Mouse (Mus musculus) kidney, embryonic 16.5 days (tissue): Measurements from ENCODE around the gene Rccd1. TPM values are rescaled to one million over a fixed set of nuclear protein-coding genes. Genes with fewer than 3 reads are reported as not detected.

Source experiments
- ATAC-seq: fragments of 200-750 bp; cut with Nextera tagmentation; 2 replicates; pipeline ENCODE4 v1.8.0; 2017; ENCODE audit warnings: moderate TSS enrichment; ENCODE audit not compliant: low FRiP score, low TSS enrichment
- H3K27ac ChIP-seq: fragments of 300-500 bp; sonication (generic); 2 replicates; pipeline ENCODE4 v1.5.1; 2014; ENCODE audit warnings: low read length
- H3K27me3 ChIP-seq: fragments of 300-500 bp; sonication (generic); 2 replicates; pipeline ENCODE4 v1.6.1; 2014; ENCODE audit warnings: low read length, control low read depth, mixed read lengths; ENCODE audit not compliant: insufficient read depth
- H3K36me3 ChIP-seq: fragments of 300-500 bp; sonication (generic); 2 replicates; pipeline ENCODE4 v1.6.1; 2014; ENCODE audit warnings: low read length, control low read depth, mixed read lengths; ENCODE audit not compliant: insufficient read depth
- H3K4me1 ChIP-seq: fragments of 300-500 bp; sonication (generic); 2 replicates; pipeline ENCODE4 v1.6.1; 2014; ENCODE audit warnings: low read length, control low read depth, mixed read lengths; ENCODE audit not compliant: insufficient read depth
- H3K4me2 ChIP-seq: fragments of 300-500 bp; sonication (generic); replicated peaks from 2 replicates; pipeline ENCODE4 v1.6.1; 2014; ENCODE audit warnings: low read depth, low read length
- H3K4me3 ChIP-seq: fragments of 300-500 bp; sonication (generic); 2 replicates; pipeline ENCODE4 v1.5.1; 2014; ENCODE audit warnings: mild to moderate bottlenecking, low read length
- H3K9ac ChIP-seq: fragments of 300-500 bp; sonication (generic); replicated peaks from 2 replicates; pipeline ENCODE4 v1.6.1; 2014; ENCODE audit warnings: low read length
- H3K9me3 ChIP-seq: fragments of 300-500 bp; sonication (generic); 2 replicates; pipeline ENCODE4 v1.6.1; 2016; ENCODE audit warnings: low read length, control low read depth
- WGBS: fragments of 180-500 bp; shearing (Covaris S2); extraction: QIAGEN DNeasy Blood & Tissue Kit; methylation state at CpG from one replicate; pipeline ENCODE4 v1.1.7; 2014; 5-methylcytosine and 5-hydroxymethylcytosine counted together
- polyA plus RNA-seq: library from polyadenylated mRNA; unstranded; fragments of >200 nt; fragmentation: Nextera tagmentation; extraction: Ambion mirVana; gene quantifications from 2 replicates; pipeline ENCODE4 v1.2.1, GENCODE M21; 2015

Gene Rccd1
- polyA plus RNA-seq, 1 experiment from 2014 or later = 7.8 TPM

- Histone ChIP-seq H3K27ac (no peak overlapping the region), H3K36me3 (no peaks in the 10 kb centered on the region), H3K4me2 (no peak overlapping the region), H3K27me3 (no peaks in the 10 kb centered on the region), H3K9ac (no peak overlapping the region), H3K4me1 (peaks cover 7% of the 10 kb centered on the region; the same call in 1 of the 2 replicates), H3K9me3 (no peaks in the 10 kb centered on the region), H3K4me3 (no peak overlapping the region)
- 73% methylated on average over 2 of the region's 2 CpGs for WGBS
- ATAC-seq = no peak
Observed at GRCm38 (mm10) chr7:80255981-80256380, 68.3 kb downstream of the Rccd1 start.

DNA sequence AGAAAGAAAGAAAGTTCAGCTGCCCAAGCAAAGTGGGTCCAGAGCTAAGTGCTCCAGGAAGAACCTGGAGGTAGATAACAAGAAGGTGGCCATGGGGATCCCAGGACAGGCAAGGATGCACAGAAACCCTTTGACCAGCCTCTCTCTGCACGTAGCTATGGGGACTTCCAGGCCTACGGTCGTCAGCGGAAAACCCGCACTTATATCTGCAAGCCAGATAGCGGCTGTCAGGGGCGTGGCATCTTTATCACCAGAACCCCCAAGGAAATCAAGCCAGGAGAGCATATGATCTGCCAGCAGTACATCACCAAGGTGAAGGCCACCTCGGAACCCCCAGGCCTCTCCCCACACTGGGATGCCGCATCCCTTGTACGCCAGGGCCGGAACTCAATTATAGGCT is 71.4 kb downstream of the Rccd1 start:
- no peak for ATAC-seq
- WGBS = 84% methylated on average over 11 of the region's 11 CpGs
- H3K27ac ChIP-seq = no peak overlapping the region
- H3K4me2 ChIP-seq = no peak overlapping the region
- no peaks in the 10 kb centered on the region for H3K4me1 ChIP-seq
- no peaks in the 10 kb centered on the region for H3K36me3 ChIP-seq
- no peak overlapping the region for H3K9ac ChIP-seq
- no peak overlapping the region for H3K4me3 ChIP-seq
- no peaks in the 10 kb centered on the region for H3K9me3 ChIP-seq
- H3K27me3 ChIP-seq = no peaks in the 10 kb centered on the region

DNA sequence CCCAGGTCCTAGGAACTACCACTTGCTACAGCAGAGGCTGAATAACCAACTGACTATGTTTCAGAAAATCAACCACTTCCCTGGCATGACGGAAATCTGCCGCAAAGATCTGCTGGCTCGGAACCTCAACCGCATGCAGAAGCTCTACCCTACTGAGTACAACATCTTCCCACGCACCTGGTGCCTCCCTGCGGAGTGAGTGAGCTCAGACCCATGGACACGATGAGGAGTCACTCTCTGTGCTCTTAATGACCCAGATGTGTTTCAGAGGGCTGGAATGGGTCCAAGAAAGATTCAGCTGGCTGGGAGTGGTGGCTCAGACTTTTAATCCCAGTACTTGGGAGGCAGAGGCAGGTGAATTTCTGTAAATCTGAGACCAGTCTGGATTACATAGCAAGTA is 71.8 kb downstream of the Rccd1 start:
- Histone ChIP-seq H3K27me3 (no peaks in the 10 kb centered on the region), H3K9ac (no peak overlapping the region), H3K36me3 (no peaks in the 10 kb centered on the region), H3K27ac (no peak overlapping the region), H3K4me2 (no peak overlapping the region), H3K4me1 (no peaks in the 10 kb centered on the region), H3K9me3 (no peaks in the 10 kb centered on the region), H3K4me3 (no peak overlapping the region)
- ATAC-seq = no peak
- WGBS = 83% methylated on average over 7 of the region's 7 CpGs

DNA sequence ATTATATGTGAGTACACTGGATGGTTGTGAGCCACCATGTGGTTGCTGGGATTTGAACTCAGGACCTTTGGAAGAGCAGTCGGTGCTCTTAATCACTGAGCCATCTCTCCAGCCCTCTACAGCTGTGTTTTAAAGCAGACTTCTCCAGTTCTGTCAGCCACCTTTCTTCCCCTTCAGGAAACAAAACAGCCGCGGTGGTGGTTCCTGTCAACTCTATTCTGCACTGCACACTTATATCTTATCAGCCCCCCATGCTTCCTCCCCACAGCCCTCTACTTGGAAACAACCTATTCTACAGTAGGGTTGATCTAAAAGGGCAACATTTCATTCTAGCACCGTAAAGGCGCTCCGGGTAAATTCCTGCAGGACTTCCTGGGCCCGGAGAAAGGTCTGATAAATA is 77.4 kb downstream of the Rccd1 start:
- no peak overlapping the region for H3K27ac ChIP-seq
- no peaks in the 10 kb centered on the region for H3K27me3 ChIP-seq
- ATAC-seq = no peak
- H3K4me3 ChIP-seq = peak overlapping the region; percentile 69
- no peaks in the 10 kb centered on the region for H3K36me3 ChIP-seq
- 0 out of 2 replicates have a peak, but pooled peaks cover 2% of the 10 kb centered on the region for H3K4me1 ChIP-seq
- H3K9me3 ChIP-seq = no peaks in the 10 kb centered on the region; the same call in 1 of the 2 replicates
- peak overlapping the region; percentile 87 for H3K9ac ChIP-seq
- WGBS = 60% methylated on average over 7 of the region's 7 CpGs
- H3K4me2 ChIP-seq = peak overlapping the region; percentile 69

- Histone ChIP-seq H3K4me3 (peak within 1 kb of the TSS; percentile 69), H3K9me3 (no peaks in the 10 kb centered on the region; the same call in 1 of the 2 replicates), H3K27ac (peak within 1 kb of the TSS; percentile 79), H3K9ac (peak within 1 kb of the TSS; percentile 87), H3K27me3 (no peaks in the 10 kb centered on the region), H3K4me2 (peak within 1 kb of the TSS; percentile 69), H3K4me1 (0 out of 2 replicates have a peak, but pooled peaks cover 2% of the 10 kb centered on the region), H3K36me3 (peaks cover 1% of the 10 kb centered on the region; the same call in 1 of the 2 replicates)
- WGBS = under 1% methylated on average over 48 of the region's 48 CpGs
- peak; percentile 98 for ATAC-seq
Observed at GRCm38 (mm10) chr7:80246148-80246721, 78.0 kb downstream of the Rccd1 start, which contains the start of gene Ttll13. Ttll13 (plus strand) TSS chr7:80246376.

DNA sequence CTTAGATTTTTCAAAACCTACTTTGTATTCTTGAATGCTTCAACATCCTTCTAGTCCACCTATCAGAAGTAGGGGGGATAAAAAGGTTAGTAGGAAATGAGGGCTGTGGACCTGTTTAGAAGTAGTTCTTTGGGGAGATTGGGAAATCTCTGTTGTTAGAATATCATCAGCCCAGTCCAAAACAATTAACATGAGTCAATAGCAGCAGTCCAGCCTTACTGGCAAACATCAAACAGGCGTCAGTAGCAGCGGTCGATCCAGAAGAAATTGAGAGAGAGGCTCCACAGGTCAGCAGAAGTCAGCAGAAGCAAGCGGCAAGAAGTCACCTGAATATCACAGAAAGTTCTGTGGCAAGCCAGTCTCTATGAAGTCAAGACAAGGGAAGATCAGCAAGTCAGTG is 79.4 kb downstream of the Rccd1 start:
- WGBS = 92% methylated on average over 4 of the region's 4 CpGs

More for the DNA sequence above, 79.4 kb downstream of the Rccd1 start:
- Histone ChIP-seq H3K36me3 (peaks cover 3% of the 10 kb centered on the region; the same call in 1 of the 2 replicates), H3K4me3 (no peak overlapping the region), H3K27ac (no peak overlapping the region), H3K9me3 (no peaks in the 10 kb centered on the region; the same call in 1 of the 2 replicates), H3K9ac (no peak overlapping the region), H3K4me1 (0 out of 2 replicates have a peak, but pooled peaks cover 2% of the 10 kb centered on the region), H3K27me3 (no peaks in the 10 kb centered on the region), H3K4me2 (no peak overlapping the region)
- no peak for ATAC-seq

Other genes starting within 250 kb of the Rccd1 start
- 782 and 850 TPM in 2 replicates for gene Idh2, start 209.1 kb downstream of the Rccd1 start, polyA plus RNA-seq
- 17.7 and 23.7 TPM in 2 replicates for gene Sema4b, start 137.6 kb downstream of the Rccd1 start, polyA plus RNA-seq
- 131 and 144 TPM in 2 replicates for gene Cib1, start 91.6 kb downstream of the Rccd1 start, polyA plus RNA-seq
- gene Gdpgp1, start 91.6 kb downstream of the Rccd1 start, polyA plus RNA-seq = 3.5 and 4.0 TPM in 2 replicates
- 0.87 and 1.4 TPM in 2 replicates for gene Ttll13, start 78.1 kb downstream of the Rccd1 start, polyA plus RNA-seq
- 51.7 and 51.9 TPM in 2 replicates for gene Ngrn, start 63.2 kb downstream of the Rccd1 start, polyA plus RNA-seq
- 11.4 and 17.0 TPM in 2 replicates for gene Vps33b, start 54.8 kb downstream of the Rccd1 start, polyA plus RNA-seq
- 146 and 151 TPM in 2 replicates for gene Prc1, start 30.0 kb downstream of the Rccd1 start, polyA plus RNA-seq
- gene Unc45a, start 16.6 kb upstream of the Rccd1 start, polyA plus RNA-seq = 46.5 and 48.2 TPM in 2 replicates
- gene Hddc3, start 18.6 kb upstream of the Rccd1 start, polyA plus RNA-seq = 22.6 and 23.8 TPM in 2 replicates
- 16.6 and 19.1 TPM in 2 replicates for gene Man2a2, start 46.9 kb upstream of the Rccd1 start, polyA plus RNA-seq
- gene Fes, start 63.5 kb upstream of the Rccd1 start, polyA plus RNA-seq = 16.8 and 18.3 TPM in 2 replicates
- gene Furin, start 81.0 kb upstream of the Rccd1 start, polyA plus RNA-seq = 13.4 and 13.7 TPM in 2 replicates
- 21.7 and 25.2 TPM in 2 replicates for gene Blm, start 210.7 kb upstream of the Rccd1 start, polyA plus RNA-seq